Mouse (Mus musculus) E14TG2a.4 (cell line): ENCODE data around the gene Znrf1.

Experiments
- CTCF ChIP-seq: conservative IDR thresholded peaks from 2 replicates; pipeline ENCODE4 v1.5.1; 2014; ENCODE audit warnings: low read length
- NANOG ChIP-seq: IDR thresholded peaks from 2 replicates; pipeline ENCODE4 v1.6.1; 2014; ENCODE audit warnings: borderline replicate concordance, low read length, mixed read lengths

GRCm38 (mm10) chr8:111535491-111535890 lies 406 bp upstream of the Znrf1 start:
- TF ChIP-seq CTCF = no peak
- TF ChIP-seq NANOG = no peak
